Mouse (Mus musculus) thymus, adult 2 months (tissue): ENCODE results near the gene Pik3c2b. TPM values are rescaled to one million over a fixed set of nuclear protein-coding genes. Genes with fewer than 3 reads are reported as not detected.

Experiments used
- DNase-seq: peaks from one replicate; pipeline ENCODE4 v3.0.0; 2021
- H3K27ac ChIP-seq: fragments of 200-500 bp; 2 replicates; pipeline ENCODE4 v1.5.1; 2012; ENCODE audit warnings: low read length, control low read depth; ENCODE audit not compliant: control insufficient read depth, insufficient read depth
- H3K27me3 ChIP-seq: fragments of 200-500 bp; 2 replicates; pipeline ENCODE4 v1.6.1; 2012; ENCODE audit warnings: mild to moderate bottlenecking, low read length, moderate library complexity, mixed read lengths; ENCODE audit not compliant: control insufficient read depth, insufficient read depth
- H3K36me3 ChIP-seq: fragments of 200-500 bp; 2 replicates; pipeline ENCODE4 v1.6.1; 2012; ENCODE audit warnings: mild to moderate bottlenecking, low read length, moderate library complexity; ENCODE audit not compliant: control insufficient read depth, insufficient read depth
- H3K4me1 ChIP-seq: fragments of 200-500 bp; replicated peaks from 2 replicates; pipeline ENCODE4 v1.6.1; 2012; ENCODE audit warnings: low read length; ENCODE audit not compliant: control insufficient read depth, insufficient read depth
- H3K4me3 ChIP-seq: fragments of 200-500 bp; 2 replicates; pipeline ENCODE4 v1.5.1; 2012; ENCODE audit warnings: mild to moderate bottlenecking, low read length, control low read depth, moderate library complexity; ENCODE audit not compliant: control insufficient read depth, insufficient read depth
- CTCF ChIP-seq: fragments of 200-500 bp; IDR thresholded peaks from 2 replicates; pipeline ENCODE4 v1.5.1; 2012; ENCODE audit warnings: mild to moderate bottlenecking, control low read depth, low read length, moderate library complexity, borderline replicate concordance; ENCODE audit not compliant: control insufficient read depth, poor library complexity, insufficient read depth; ENCODE audit errors: extremely low read depth
- POLR2A ChIP-seq: fragments of 200-500 bp; IDR thresholded peaks from 2 replicates; pipeline ENCODE4 v1.6.1; 2012; ENCODE audit warnings: mild to moderate bottlenecking, low read length, control low read depth, moderate library complexity; ENCODE audit not compliant: control insufficient read depth, poor library complexity, insufficient read depth; ENCODE audit errors: extremely low read depth
- WGBS: fragments of 180-500 bp; shearing (Covaris S2); methylation state at CpG from one replicate; pipeline ENCODE4 v1.1.7; 2018; 5-methylcytosine and 5-hydroxymethylcytosine counted together
- polyA plus RNA-seq: library from polyadenylated mRNA; depleted of rRNA; stranded (reverse); fragments of >200 nt; gene quantifications from 2 replicates; pipeline ENCODE4 v1.2.3, GENCODE M21; 2012

The Pik3c2b gene
- polyA plus RNA-seq, 1 experiment, result 9.5 TPM

DNA sequence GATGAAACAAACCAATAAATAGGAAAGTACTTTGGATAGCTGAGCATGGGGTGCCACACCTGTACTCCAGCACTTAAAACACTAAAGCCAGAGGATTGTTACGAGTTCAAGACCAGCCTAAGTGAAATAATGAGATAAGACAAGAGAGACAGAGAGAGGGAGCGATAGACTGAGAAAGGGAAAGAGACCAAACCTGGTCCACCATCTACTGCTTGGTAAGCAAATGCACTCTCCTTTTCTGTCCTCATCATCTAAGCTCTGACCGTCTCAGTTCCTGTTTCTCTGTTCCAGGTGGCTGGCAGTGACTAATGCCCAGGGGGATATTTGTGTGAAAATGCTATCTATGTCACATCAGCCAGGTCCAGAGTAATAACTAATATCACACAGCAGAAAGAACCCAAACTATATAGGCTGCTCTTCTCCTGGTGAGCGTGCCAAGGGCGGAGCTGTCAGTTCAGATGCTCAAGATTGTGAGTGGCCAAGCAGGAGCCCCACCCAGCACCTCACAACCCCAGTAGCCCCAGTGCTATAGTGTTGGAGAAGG, 37.6 kb downstream of the Pik3c2b start:
- no peaks in the 10 kb centered on the region for H3K4me1 ChIP-seq
- no peak overlapping the region for H3K27ac ChIP-seq
- TF ChIP-seq CTCF (no peak), POLR2A (no peak)
- H3K4me3 ChIP-seq, result no peak overlapping the region
- no peaks in the 10 kb centered on the region for H3K27me3 ChIP-seq
- no peak for DNase-seq
- 95% methylated on average over 5 of the region's 5 CpGs for WGBS
- no peaks in the 10 kb centered on the region for H3K36me3 ChIP-seq

DNA sequence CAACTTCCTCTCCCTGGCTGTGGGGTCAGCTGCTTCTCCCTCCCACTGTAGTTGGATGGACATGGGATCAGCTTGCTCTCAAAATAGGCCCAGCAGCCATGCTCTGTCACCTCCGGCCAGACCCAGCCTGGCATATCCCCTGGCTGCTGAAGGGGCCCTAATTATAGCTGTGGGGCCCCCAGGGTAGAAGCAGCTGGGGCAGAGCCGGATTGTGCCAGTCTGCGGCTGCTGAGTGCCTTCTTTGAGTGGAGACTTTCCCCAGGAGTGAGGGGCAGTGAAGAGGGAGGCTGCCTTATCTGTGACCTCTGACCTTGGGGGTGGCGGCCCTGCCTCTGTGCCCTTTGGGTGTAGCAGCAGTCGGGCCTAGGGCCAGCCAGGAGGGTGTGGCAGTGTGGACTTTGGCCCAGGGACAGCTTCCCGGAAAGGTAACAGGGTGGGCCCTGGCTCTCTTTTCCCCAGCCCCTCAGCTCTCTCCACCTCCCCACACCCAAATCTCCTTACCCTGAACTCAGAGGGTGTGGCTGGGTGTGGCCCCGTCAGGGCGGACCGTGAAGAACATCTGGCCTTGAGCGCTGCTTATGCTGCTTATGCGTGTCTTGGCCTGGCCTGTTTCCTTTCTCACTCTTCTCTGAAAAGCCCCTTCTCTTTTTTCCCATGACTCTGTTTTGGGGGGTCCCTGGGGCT, 38.6 kb downstream of the Pik3c2b start:
- H3K36me3 ChIP-seq, result no peaks in the 10 kb centered on the region
- H3K4me1 ChIP-seq, result no peaks in the 10 kb centered on the region
- TF ChIP-seq CTCF, result no peak
- no peak for TF ChIP-seq POLR2A
- no peak overlapping the region for H3K27ac ChIP-seq
- DNase-seq, result no peak
- WGBS, result 91% methylated on average over 11 of the region's 11 CpGs
- no peaks in the 10 kb centered on the region for H3K27me3 ChIP-seq
- no peak overlapping the region for H3K4me3 ChIP-seq

DNA sequence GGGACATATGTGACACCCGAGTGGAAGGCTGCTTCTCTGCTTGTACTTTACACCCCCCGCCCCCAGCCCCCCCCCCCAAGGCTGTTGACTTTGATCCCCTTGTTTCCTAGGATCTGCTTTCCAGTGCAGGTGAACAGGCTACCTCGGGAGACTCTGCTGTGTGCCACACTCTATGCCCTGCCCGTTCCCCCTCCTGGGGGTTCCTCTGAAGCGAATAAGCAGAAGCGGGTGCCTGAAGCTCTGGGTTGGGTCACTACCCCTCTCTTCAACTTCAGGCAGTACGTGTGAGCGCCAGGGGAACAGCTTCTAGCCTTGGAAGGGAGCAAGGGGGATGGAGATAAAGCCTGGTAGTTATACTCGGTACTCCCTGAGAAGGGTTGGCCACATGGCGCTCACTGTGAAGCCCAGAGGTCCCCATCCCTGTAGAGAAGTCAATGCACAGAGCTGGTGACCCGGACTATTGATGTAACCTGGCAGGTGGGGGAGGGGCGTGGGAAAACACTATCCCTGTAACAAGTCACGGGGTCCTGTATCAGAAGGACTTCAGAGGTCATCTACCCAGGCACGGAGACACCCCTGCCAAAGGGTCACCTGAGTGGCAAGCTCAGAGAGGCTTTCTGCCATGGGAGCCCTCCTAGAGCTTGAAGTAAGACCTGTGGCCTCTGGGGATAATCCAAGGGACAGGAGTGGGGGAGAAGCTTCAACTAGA, 39.4 kb downstream of the Pik3c2b start:
- Histone ChIP-seq H3K4me1 (no peaks in the 10 kb centered on the region), H3K4me3 (no peak overlapping the region), H3K36me3 (no peaks in the 10 kb centered on the region), H3K27ac (no peak overlapping the region), H3K27me3 (no peaks in the 10 kb centered on the region)
- WGBS, result 94% methylated on average over 14 of the region's 14 CpGs
- TF ChIP-seq CTCF, result no peak
- no peak for TF ChIP-seq POLR2A
- DNase-seq, result no peak

DNA sequence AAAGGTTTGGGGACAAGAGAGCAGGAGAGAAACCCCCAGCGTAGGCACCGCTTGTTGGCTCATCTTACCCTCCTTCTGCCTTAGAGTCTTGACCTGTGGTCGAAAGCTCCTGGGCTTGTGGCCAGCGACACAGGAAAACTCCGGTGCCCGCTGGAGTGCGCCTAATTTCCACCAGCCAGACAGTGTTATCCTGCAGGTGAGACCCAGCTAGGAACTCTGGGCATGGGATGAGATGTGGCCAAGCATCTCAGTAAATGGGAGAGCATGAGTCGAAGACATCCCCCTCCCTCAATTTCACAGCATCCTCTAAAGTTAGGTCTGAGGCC, 39.9 kb downstream of the Pik3c2b start:
- Histone ChIP-seq H3K36me3 (no peaks in the 10 kb centered on the region), H3K4me1 (no peaks in the 10 kb centered on the region), H3K27me3 (no peaks in the 10 kb centered on the region), H3K4me3 (no peak overlapping the region), H3K27ac (no peak overlapping the region)
- DNase-seq, result no peak
- TF ChIP-seq POLR2A (no peak), CTCF (no peak)
- WGBS, result 97% methylated on average over 8 of the region's 8 CpGs

DNA sequence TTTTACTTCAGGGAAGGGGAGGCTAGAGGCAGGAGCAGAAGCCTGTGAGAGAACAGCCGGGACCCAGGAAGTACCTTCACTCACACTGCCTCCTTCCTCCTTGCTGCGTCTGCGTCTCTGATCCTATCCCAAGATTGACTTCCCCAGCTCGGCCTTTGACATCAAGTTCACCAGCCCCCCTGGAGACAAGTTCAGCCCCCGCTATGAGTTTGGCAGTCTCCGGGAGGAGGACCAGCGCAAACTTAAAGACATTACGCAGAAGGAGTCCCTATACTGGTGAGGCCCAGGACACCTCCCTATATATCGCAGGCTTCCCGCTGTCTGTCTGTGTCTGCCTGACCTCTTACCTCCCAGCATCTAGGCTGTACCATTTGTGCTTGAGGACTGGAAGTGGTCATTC, 41.3 kb downstream of the Pik3c2b start:
- 96% methylated on average over 10 of the region's 10 CpGs for WGBS
- no peaks in the 10 kb centered on the region for H3K36me3 ChIP-seq
- DNase-seq, result no peak
- no peaks in the 10 kb centered on the region for H3K27me3 ChIP-seq
- no peak overlapping the region for H3K27ac ChIP-seq
- no peak overlapping the region for H3K4me3 ChIP-seq
- TF ChIP-seq POLR2A (no peak), CTCF (no peak)
- no peaks in the 10 kb centered on the region for H3K4me1 ChIP-seq

DNA sequence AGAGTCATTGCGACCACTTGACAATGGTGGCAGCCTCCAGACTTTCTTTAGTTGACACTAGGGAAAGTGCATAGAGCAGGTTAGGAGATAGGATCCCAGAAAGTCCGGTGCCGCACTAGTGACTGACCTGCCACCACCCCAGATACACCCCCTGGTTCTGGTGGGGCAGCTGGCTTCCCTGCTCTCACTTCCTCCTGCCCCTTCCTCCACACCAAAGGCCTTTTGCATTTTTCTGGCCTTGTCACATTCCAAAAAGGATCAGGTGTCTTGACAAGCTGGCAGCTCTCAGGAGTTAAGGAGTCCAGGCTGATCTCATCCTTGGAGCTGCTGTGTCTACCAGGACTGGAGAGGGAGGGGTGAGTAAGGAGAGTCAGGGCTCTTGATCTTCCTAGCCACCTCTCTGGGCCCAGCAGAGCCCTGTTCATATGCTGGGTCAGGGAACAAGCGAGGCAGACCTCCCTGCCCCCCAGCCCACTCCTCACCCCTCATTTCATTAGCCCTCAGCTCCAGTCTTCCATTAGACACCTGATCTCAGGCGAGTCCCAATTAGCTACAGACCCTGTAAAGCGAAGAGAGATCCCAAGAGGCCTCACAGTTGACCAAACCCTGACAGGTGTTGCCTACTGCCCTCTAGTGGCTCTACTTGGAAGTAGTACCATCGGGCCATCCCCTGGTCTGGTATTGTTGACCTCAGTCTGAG, 41.9 kb downstream of the Pik3c2b start:
- Histone ChIP-seq H3K27me3 (no peaks in the 10 kb centered on the region), H3K36me3 (no peaks in the 10 kb centered on the region), H3K4me3 (no peak overlapping the region), H3K27ac (no peak overlapping the region), H3K4me1 (no peaks in the 10 kb centered on the region)
- no peak for TF ChIP-seq CTCF
- no peak for TF ChIP-seq POLR2A
- DNase-seq, result peak; percentile 53
- WGBS, result 64% methylated on average over 7 of the region's 7 CpGs
